Mouse (Mus musculus) hindlimb bud, embryonic 11.5 days (tissue): ENCODE results near the gene Bicd2.
A peak's percentile ranks its signal among the peaks of the same experiment; 100 is the strongest.
"Not testable (repeated sequence)": the region's sequence is repeated elsewhere in the genome, so short reads cannot be mapped to it uniquely, and the experiment has no call there.

Experiments
- DNase-seq: peaks from one replicate; pipeline ENCODE4 v3.0.0-alpha.2; 2012; ENCODE audit warnings: low read depth, low spot score; ENCODE audit errors: extremely low spot score

Gene Bicd2

GRCm38 (mm10) chr13:49357367-49358026 lies 16.1 kb downstream of the Bicd2 start:
- no peak for DNase-seq

GRCm38 (mm10) chr13:49358184-49358583 lies 16.8 kb downstream of the Bicd2 start:
- no peak for DNase-seq

- DNase-seq: no peak
Measured at GRCm38 (mm10) chr13:49360906-49361406, 19.6 kb downstream of the Bicd2 start.

GRCm38 (mm10) chr13:49362364-49362763 lies 21.0 kb downstream of the Bicd2 start:
- DNase-seq: no peak

GRCm38 (mm10) chr13:49362804-49363203 lies 21.4 kb downstream of the Bicd2 start:
- no peak for DNase-seq

GRCm38 (mm10) chr13:49364716-49365115 lies 23.3 kb downstream of the Bicd2 start:
- no peak for DNase-seq

GRCm38 (mm10) chr13:49367657-49368440 lies 26.5 kb downstream of the Bicd2 start:
- no peak for DNase-seq

GRCm38 (mm10) chr13:49369404-49369803 lies 28.0 kb downstream of the Bicd2 start:
- no peak for DNase-seq

GRCm38 (mm10) chr13:49370216-49370615 lies 28.8 kb downstream of the Bicd2 start:
- DNase-seq: not testable (repeated sequence)

GRCm38 (mm10) chr13:49370916-49371315 lies 29.5 kb downstream of the Bicd2 start:
- not testable (repeated sequence) for DNase-seq

- no peak for DNase-seq
Measured at GRCm38 (mm10) chr13:49371428-49371899, 30.1 kb downstream of the Bicd2 start.

GRCm38 (mm10) chr13:49372370-49373060 lies 31.1 kb downstream of the Bicd2 start:
- no peak for DNase-seq

- no peak for DNase-seq
Measured at GRCm38 (mm10) chr13:49374304-49374703, 32.9 kb downstream of the Bicd2 start.

- DNase-seq: no peak
Measured at GRCm38 (mm10) chr13:49374730-49375129, 33.3 kb downstream of the Bicd2 start.

GRCm38 (mm10) chr13:49377608-49378007 lies 36.2 kb downstream of the Bicd2 start:
- DNase-seq: no peak

- no peak for DNase-seq
Measured at GRCm38 (mm10) chr13:49379301-49379700, 37.9 kb downstream of the Bicd2 start.

GRCm38 (mm10) chr13:49381230-49381629 lies 39.8 kb downstream of the Bicd2 start:
- peak; percentile 12 for DNase-seq

- no peak for DNase-seq
Measured at GRCm38 (mm10) chr13:49382997-49383396, 41.6 kb downstream of the Bicd2 start.

- DNase-seq: no peak
Measured at GRCm38 (mm10) chr13:49384751-49385463, 43.5 kb downstream of the Bicd2 start.

GRCm38 (mm10) chr13:49391374-49391773 lies 50.0 kb downstream of the Bicd2 start:
- DNase-seq: no peak

GRCm38 (mm10) chr13:49393579-49393978 lies 52.2 kb downstream of the Bicd2 start:
- no peak for DNase-seq
